Mouse (Mus musculus): ENCODE results near the gene Smim17. TPM values are rescaled to one million over a fixed set of nuclear protein-coding genes. Genes with fewer than 3 reads are reported as not detected.
"Not testable (repeated sequence)": the region's sequence is repeated elsewhere in the genome, so short reads cannot be mapped to it uniquely, and the experiment has no call there.

Gene Smim17
- polyA plus RNA-seq, 1 experiment from 2014 or later = 0.15 TPM

- H3K9ac ChIP-seq = no peak overlapping the region
- no peak overlapping the region for H3K4me2 ChIP-seq (replicated peaks)
- ATAC-seq = no peak
- no peak overlapping the region for H3K27ac ChIP-seq
- H3K27me3 ChIP-seq (replicated peaks) = no peaks in the 10 kb centered on the region
- no peaks in the 10 kb centered on the region for H3K36me3 ChIP-seq
- no peaks in the 10 kb centered on the region for H3K4me1 ChIP-seq (replicated peaks)
- no peak overlapping the region for H3K4me3 ChIP-seq (replicated peaks)
- 92% methylated on average over 3 of the region's 3 CpGs for WGBS
- no peaks in the 10 kb centered on the region for H3K9me3 ChIP-seq
Observed at GRCm38 (mm10) chr7:6429381-6429780, 30.9 kb downstream of the Smim17 start.

- Histone ChIP-seq H3K4me3 (replicated peaks) (no peak overlapping the region), H3K36me3 (no peaks in the 10 kb centered on the region), H3K4me2 (replicated peaks) (no peak overlapping the region), H3K27ac (no peak overlapping the region), H3K4me1 (replicated peaks) (no peaks in the 10 kb centered on the region), H3K27me3 (replicated peaks) (no peaks in the 10 kb centered on the region), H3K9me3 (no peaks in the 10 kb centered on the region), H3K9ac (no peak overlapping the region)
- no peak for ATAC-seq
- 25% methylated on average over 2 of the region's 2 CpGs for WGBS
Observed at GRCm38 (mm10) chr7:6430342-6430741, 31.8 kb downstream of the Smim17 start.

GRCm38 (mm10) chr7:6438388-6438787, 39.9 kb downstream of the Smim17 start, which contains the start of gene Olfr1344:
TSS of gene Olfr1344 (plus strand) at chr7:6438688.
- no peak within 1 kb of the TSS for H3K4me3 ChIP-seq (replicated peaks)
- H3K4me2 ChIP-seq (replicated peaks) = no peak within 1 kb of the TSS
- H3K27ac ChIP-seq = no peak within 1 kb of the TSS
- no peaks in the 10 kb centered on the region for H3K4me1 ChIP-seq (replicated peaks)
- H3K9me3 ChIP-seq = no peaks in the 10 kb centered on the region
- H3K9ac ChIP-seq = no peak within 1 kb of the TSS
- no peak for ATAC-seq
- 70% methylated on average over 3 of the region's 3 CpGs for WGBS
- no peaks in the 10 kb centered on the region for H3K27me3 ChIP-seq (replicated peaks)
- no peaks in the 10 kb centered on the region for H3K36me3 ChIP-seq

GRCm38 (mm10) chr7:6441173-6441572, 42.7 kb downstream of the Smim17 start:
- H3K9ac ChIP-seq = no peak overlapping the region
- H3K4me1 ChIP-seq (replicated peaks) = no peaks in the 10 kb centered on the region
- no peaks in the 10 kb centered on the region for H3K36me3 ChIP-seq
- H3K27ac ChIP-seq = no peak overlapping the region
- H3K4me3 ChIP-seq (replicated peaks) = no peak overlapping the region
- WGBS = 63% methylated on average over 2 of the region's 2 CpGs
- H3K9me3 ChIP-seq = no peaks in the 10 kb centered on the region
- H3K4me2 ChIP-seq (replicated peaks) = no peak overlapping the region
- no peaks in the 10 kb centered on the region for H3K27me3 ChIP-seq (replicated peaks)
- no peak for ATAC-seq

- H3K27ac ChIP-seq = no peak overlapping the region
- H3K4me3 ChIP-seq (replicated peaks) = no peak overlapping the region
- H3K9ac ChIP-seq = no peak overlapping the region
- H3K9me3 ChIP-seq = no peaks in the 10 kb centered on the region
- ATAC-seq = no peak
- H3K4me2 ChIP-seq (replicated peaks) = no peak overlapping the region
- no peaks in the 10 kb centered on the region for H3K36me3 ChIP-seq
- no peaks in the 10 kb centered on the region for H3K27me3 ChIP-seq (replicated peaks)
- WGBS = 78% methylated on average over 5 of the region's 5 CpGs
- H3K4me1 ChIP-seq (replicated peaks) = no peaks in the 10 kb centered on the region
Observed at GRCm38 (mm10) chr7:6447771-6448170, 49.3 kb downstream of the Smim17 start.

- Histone ChIP-seq H3K9me3 (no peaks in the 10 kb centered on the region), H3K9ac (no peak within 1 kb of the TSS), H3K4me3 (replicated peaks) (no peak within 1 kb of the TSS), H3K27me3 (replicated peaks) (no peaks in the 10 kb centered on the region), H3K27ac (no peak within 1 kb of the TSS), H3K4me2 (replicated peaks) (no peak within 1 kb of the TSS), H3K4me1 (replicated peaks) (no peaks in the 10 kb centered on the region), H3K36me3 (no peaks in the 10 kb centered on the region)
- no peak for ATAC-seq
Observed at GRCm38 (mm10) chr7:6455868-6456267, 57.4 kb downstream of the Smim17 start, which contains the start of gene Olfr1336. TSS of gene Olfr1336 (plus strand) at chr7:6456168.

GRCm38 (mm10) chr7:6456399-6456798, 57.9 kb downstream of the Smim17 start:
- Histone ChIP-seq H3K9ac (no peak overlapping the region), H3K9me3 (no peaks in the 10 kb centered on the region), H3K4me1 (replicated peaks) (no peaks in the 10 kb centered on the region), H3K27ac (no peak overlapping the region), H3K27me3 (replicated peaks) (no peaks in the 10 kb centered on the region), H3K4me3 (replicated peaks) (no peak overlapping the region), H3K4me2 (replicated peaks) (no peak overlapping the region), H3K36me3 (no peaks in the 10 kb centered on the region)
- no peak for ATAC-seq
- 45% methylated on average over 3 of the region's 3 CpGs for WGBS

- ATAC-seq = no peak
- Histone ChIP-seq H3K4me1 (replicated peaks) (no peaks in the 10 kb centered on the region), H3K9me3 (no peaks in the 10 kb centered on the region), H3K27me3 (replicated peaks) (no peaks in the 10 kb centered on the region), H3K4me2 (replicated peaks) (no peak within 1 kb of the TSS), H3K27ac (no peak within 1 kb of the TSS), H3K36me3 (no peaks in the 10 kb centered on the region), H3K4me3 (replicated peaks) (no peak within 1 kb of the TSS), H3K9ac (no peak within 1 kb of the TSS)
Observed at GRCm38 (mm10) chr7:6466951-6467350, 68.4 kb downstream of the Smim17 start, which contains the start of gene Olfr1346. TSS of gene Olfr1346 (plus strand) at chr7:6467101.

- H3K4me3 ChIP-seq (replicated peaks); H3K27me3 ChIP-seq (replicated peaks); H3K36me3 ChIP-seq; H3K9me3 ChIP-seq; H3K27ac ChIP-seq; H3K9ac ChIP-seq; H3K4me2 ChIP-seq (replicated peaks); H3K4me1 ChIP-seq (replicated peaks); ATAC-seq: not testable (repeated sequence)
- 53% methylated on average over 2 of the region's 2 CpGs for WGBS
Observed at GRCm38 (mm10) chr7:6477633-6478032, 79.1 kb downstream of the Smim17 start.

Other genes with a start within 250 kb of the Smim17 start
- gene Zfp787, start 242.7 kb upstream of the Smim17 start, polyA plus RNA-seq (2015; fragmentation: Nextera tagmentation; extraction: Ambion mirVana) = 27.4 and 29.8 TPM in 2 replicates
- gene Zfp444, start 226.5 kb upstream of the Smim17 start, polyA plus RNA-seq (2015; fragmentation: Nextera tagmentation; extraction: Ambion mirVana) = 43.2 and 43.4 TPM in 2 replicates
- not detected in 2 replicates for gene Galp, start 201.6 kb upstream of the Smim17 start, polyA plus RNA-seq (2015; fragmentation: Nextera tagmentation; extraction: Ambion mirVana)
- not detected in 2 replicates for gene Zscan5b, start 176.4 kb upstream of the Smim17 start, polyA plus RNA-seq (2015; fragmentation: Nextera tagmentation; extraction: Ambion mirVana)
- gene Epp13, start 146.0 kb upstream of the Smim17 start, polyA plus RNA-seq (2015; fragmentation: Nextera tagmentation; extraction: Ambion mirVana) = not detected in 2 replicates
- gene Zfp667, start 112.1 kb upstream of the Smim17 start, polyA plus RNA-seq (2015; fragmentation: Nextera tagmentation; extraction: Ambion mirVana) = 5.4 and 6.5 TPM in 2 replicates
- 4.5 and 4.9 TPM in 2 replicates for gene Zfp583, start 67.4 kb upstream of the Smim17 start, polyA plus RNA-seq (2015; fragmentation: Nextera tagmentation; extraction: Ambion mirVana)
- gene Gm3854, start 55.0 kb upstream of the Smim17 start, polyA plus RNA-seq (2015; fragmentation: Nextera tagmentation; extraction: Ambion mirVana) = 0.85 and 1.3 TPM in 2 replicates
- gene Zfp78, start 35.4 kb upstream of the Smim17 start, polyA plus RNA-seq (2015; fragmentation: Nextera tagmentation; extraction: Ambion mirVana) = 2.0 and 2.3 TPM in 2 replicates
- gene Zfp28, start 15.4 kb upstream of the Smim17 start, polyA plus RNA-seq (2015; fragmentation: Nextera tagmentation; extraction: Ambion mirVana) = 7.8 and 8.2 TPM in 2 replicates
- not detected in 2 replicates for gene Gm20715, start 11.6 kb downstream of the Smim17 start, polyA plus RNA-seq (2015; fragmentation: Nextera tagmentation; extraction: Ambion mirVana)
- gene Olfr1344, start 40.0 kb downstream of the Smim17 start, polyA plus RNA-seq (2015; fragmentation: Nextera tagmentation; extraction: Ambion mirVana) = not detected in 2 replicates
- not detected in 2 replicates for gene Olfr1336, start 57.5 kb downstream of the Smim17 start, polyA plus RNA-seq (2015; fragmentation: Nextera tagmentation; extraction: Ambion mirVana)
- not detected in 2 replicates for gene Olfr1346, start 68.4 kb downstream of the Smim17 start, polyA plus RNA-seq (2015; fragmentation: Nextera tagmentation; extraction: Ambion mirVana)
- gene Olfr5, start 88.2 kb downstream of the Smim17 start, polyA plus RNA-seq (2015; fragmentation: Nextera tagmentation; extraction: Ambion mirVana) = not detected in 2 replicates
- not detected in 2 replicates for gene Olfr1347, start 101.0 kb downstream of the Smim17 start, polyA plus RNA-seq (2015; fragmentation: Nextera tagmentation; extraction: Ambion mirVana)
- gene Olfr1348, start 110.0 kb downstream of the Smim17 start, polyA plus RNA-seq (2015; fragmentation: Nextera tagmentation; extraction: Ambion mirVana) = not detected in 2 replicates
- not detected in 2 replicates for gene Olfr1349, start 124.2 kb downstream of the Smim17 start, polyA plus RNA-seq (2015; fragmentation: Nextera tagmentation; extraction: Ambion mirVana)
- gene Olfr1350, start 166.1 kb downstream of the Smim17 start, polyA plus RNA-seq (2015; fragmentation: Nextera tagmentation; extraction: Ambion mirVana) = not detected in 2 replicates

Data from intestine, embryonic 15.5 days (tissue).